Mouse (Mus musculus) forebrain, postnatal 0 days (tissue): ENCODE data around the gene Arhgef7. TPM values are rescaled to one million over a fixed set of nuclear protein-coding genes. Genes with fewer than 3 reads are reported as not detected.

ENCODE experiments used
- ATAC-seq: fragments of 200-750 bp; cut with Nextera tagmentation; 2 replicates; pipeline ENCODE4 v1.8.0; 2017; ENCODE audit warnings: mild to moderate bottlenecking, moderate library complexity
- DNase-seq: peaks from one replicate; pipeline ENCODE4 v3.0.0-alpha.2; 2015
- H3K27ac ChIP-seq: fragments of 300-500 bp; sonication (generic); 2 replicates; pipeline ENCODE4 v1.5.1; 2014; ENCODE audit warnings: low read depth, mild to moderate bottlenecking, antibody characterized with exemption, low read length, moderate library complexity, mixed read lengths
- H3K27me3 ChIP-seq: fragments of 300-500 bp; sonication (generic); 2 replicates; pipeline ENCODE4 v1.6.1; 2014; ENCODE audit warnings: mild to moderate bottlenecking, low read length, mixed read lengths; ENCODE audit not compliant: insufficient read depth
- H3K36me3 ChIP-seq: fragments of 300-500 bp; sonication (generic); 2 replicates; pipeline ENCODE4 v1.6.1; 2014; ENCODE audit warnings: mild to moderate bottlenecking, moderate library complexity; ENCODE audit not compliant: insufficient read depth
- H3K4me1 ChIP-seq: fragments of 300-500 bp; sonication (generic); 2 replicates; pipeline ENCODE4 v1.6.1; 2014; ENCODE audit warnings: antibody characterized with exemption; ENCODE audit not compliant: insufficient read depth
- H3K4me2 ChIP-seq: fragments of 300-500 bp; sonication (generic); 2 replicates; pipeline ENCODE4 v1.6.1; 2014; ENCODE audit warnings: low read depth, mild to moderate bottlenecking, moderate library complexity
- H3K4me3 ChIP-seq: fragments of 300-500 bp; sonication (generic); 2 replicates; pipeline ENCODE4 v1.5.1; 2014; ENCODE audit warnings: low read depth, low read length, mixed read lengths
- H3K9ac ChIP-seq: fragments of 300-500 bp; sonication (generic); 2 replicates; pipeline ENCODE4 v1.6.1; 2014; ENCODE audit warnings: mild to moderate bottlenecking
- H3K9me3 ChIP-seq: fragments of 300-500 bp; sonication (generic); 2 replicates; pipeline ENCODE4 v1.6.1; 2016; ENCODE audit warnings: low read length
- CTCF ChIP-seq: sonication (generic); IDR thresholded peaks from 2 replicates; pipeline ENCODE4 v1.5.1; 2016; ENCODE audit warnings: antibody characterized with exemption, control low read depth, low read depth
- WGBS: fragments of 180-500 bp; shearing (Covaris S2); extraction: QIAGEN DNeasy Blood & Tissue Kit; methylation state at CpG from one replicate; pipeline ENCODE4 v1.1.7; 2014; 5-methylcytosine and 5-hydroxymethylcytosine counted together
- polyA plus RNA-seq: library from polyadenylated mRNA; unstranded; fragments of >200 nt; fragmentation: Nextera tagmentation; extraction: Ambion mirVana; gene quantifications from 2 replicates; pipeline ENCODE4 v1.2.1, GENCODE M21; 2015
- total RNA-seq: library from RNA; depleted of rRNA; stranded (reverse); fragments of >200 nt; gene quantifications from 2 replicates; pipeline ENCODE4 v1.2.3, GENCODE M21; 2014

Arhgef7 gene
- total and polyA plus RNA-seq, 2 experiments from 2014 or later = 59.5 to 114 TPM

DNA sequence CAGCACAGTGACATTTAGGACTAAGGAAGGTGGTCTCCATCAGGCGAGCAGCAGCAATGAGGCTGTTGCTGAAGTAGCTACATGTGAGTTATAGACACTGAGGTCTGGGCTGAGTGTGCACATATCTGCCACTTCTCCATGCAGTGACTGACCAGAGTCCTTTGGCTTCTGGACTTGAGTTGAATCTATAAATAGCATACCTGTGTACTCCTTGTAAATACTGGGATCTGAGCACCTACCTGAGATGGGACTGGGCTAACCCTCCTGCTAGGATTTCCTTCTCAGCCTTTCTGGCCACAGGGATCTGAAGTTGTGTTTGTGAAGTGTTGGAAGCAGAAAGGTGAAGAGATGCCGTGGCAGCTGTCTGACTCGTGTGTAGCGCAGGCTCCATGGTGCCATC is 105.6 kb downstream of the Arhgef7 start:
- H3K27ac ChIP-seq = no peak overlapping the region
- peaks cover 38% of the 10 kb centered on the region for H3K36me3 ChIP-seq
- WGBS = 89% methylated on average over 4 of the region's 4 CpGs
- TF ChIP-seq CTCF = no peak
- ATAC-seq (no peak), DNase-seq (no peak)
- no peak overlapping the region for H3K4me3 ChIP-seq
- H3K9me3 ChIP-seq = no peaks in the 10 kb centered on the region
- no peak overlapping the region for H3K9ac ChIP-seq
- peaks cover 4% of the 10 kb centered on the region; the same call in 1 of the 2 replicates for H3K4me1 ChIP-seq
- H3K4me2 ChIP-seq = no peak overlapping the region
- no peaks in the 10 kb centered on the region for H3K27me3 ChIP-seq

- Histone ChIP-seq H3K9ac (no peak overlapping the region), H3K4me3 (no peak overlapping the region), H3K4me1 (peaks cover 4% of the 10 kb centered on the region; the same call in 1 of the 2 replicates), H3K27me3 (no peaks in the 10 kb centered on the region), H3K9me3 (no peaks in the 10 kb centered on the region), H3K27ac (no peak overlapping the region), H3K36me3 (peaks cover 35% of the 10 kb centered on the region), H3K4me2 (no peak overlapping the region)
- 87% methylated on average over 5 of the region's 5 CpGs for WGBS
- DNase-seq (no peak), ATAC-seq (no peak)
- TF ChIP-seq CTCF = no peak
Observed at GRCm38 (mm10) chr8:11834200-11834599, 106.7 kb downstream of the Arhgef7 start.

GRCm38 (mm10) chr8:11834691-11835090 is 107.2 kb downstream of the Arhgef7 start:
- no peak for TF ChIP-seq CTCF
- Histone ChIP-seq H3K36me3 (peaks cover 35% of the 10 kb centered on the region), H3K4me3 (no peak overlapping the region), H3K9me3 (no peaks in the 10 kb centered on the region), H3K4me2 (no peak overlapping the region), H3K4me1 (peaks cover 4% of the 10 kb centered on the region; the same call in 1 of the 2 replicates), H3K27ac (no peak overlapping the region), H3K9ac (no peak overlapping the region), H3K27me3 (no peaks in the 10 kb centered on the region)
- WGBS = 95% methylated on average over 16 of the region's 16 CpGs
- ATAC-seq (no peak), DNase-seq (no peak)

DNA sequence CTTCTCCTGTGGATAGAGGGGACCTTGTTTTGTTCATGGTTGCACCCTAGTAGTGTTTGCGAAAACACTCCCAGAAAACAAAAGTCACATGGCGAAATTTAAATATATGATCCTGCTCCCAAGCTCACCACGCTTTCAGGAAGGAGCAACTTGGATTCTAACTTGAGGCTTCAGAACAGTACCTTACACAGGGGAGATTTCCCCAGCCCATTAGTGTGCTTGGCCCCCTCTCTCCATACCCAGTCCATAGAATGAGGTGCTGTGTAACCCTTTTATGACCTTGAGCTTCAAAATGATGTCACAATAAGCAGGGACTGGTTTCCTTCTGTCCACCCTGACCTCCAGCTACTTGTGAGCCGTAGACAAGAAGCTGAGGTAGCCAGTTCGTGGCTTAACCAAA is 112.7 kb downstream of the Arhgef7 start, which contains the start of gene Tex29:
Gene Tex29 (plus strand): TSS at position 301 of the 400 bp plus-strand sequence.
- ATAC-seq = no peak
- peak within 1 kb of the TSS; percentile 83; the same call in 1 of the 2 replicates for H3K27ac ChIP-seq
- 85% methylated on average over 5 of the region's 5 CpGs for WGBS

GRCm38 (mm10) chr8:11841571-11841970 is 114.0 kb downstream of the Arhgef7 start:
- 0 out of 2 replicates have a peak overlapping the region, but pooled peaks have one; percentile 19 for H3K9ac ChIP-seq
- no peak overlapping the region for H3K4me3 ChIP-seq
- no peaks in the 10 kb centered on the region for H3K36me3 ChIP-seq
- peak overlapping the region; percentile 16; the same call in 1 of the 2 replicates for H3K4me2 ChIP-seq
- no peaks in the 10 kb centered on the region for H3K27me3 ChIP-seq
- peak; percentile 67 for ATAC-seq
- H3K27ac ChIP-seq = peak overlapping the region; percentile 83
- TF ChIP-seq CTCF = no peak
- H3K9me3 ChIP-seq = no peaks in the 10 kb centered on the region
- WGBS = 6% methylated on average over 8 of the region's 8 CpGs
- H3K4me1 ChIP-seq = peaks cover 13% of the 10 kb centered on the region
- DNase-seq = peak; percentile 80

More for the DNA sequence above, 112.7 kb downstream of the Arhgef7 start, which contains the start of gene Tex29:
- no peaks in the 10 kb centered on the region for H3K9me3 ChIP-seq
- no peak within 1 kb of the TSS for H3K4me3 ChIP-seq
- DNase-seq = no peak
- no peak within 1 kb of the TSS for H3K9ac ChIP-seq
- TF ChIP-seq CTCF = no peak
- H3K4me2 ChIP-seq = no peak within 1 kb of the TSS
- H3K4me1 ChIP-seq = peaks cover 13% of the 10 kb centered on the region
- H3K36me3 ChIP-seq = peaks cover 3% of the 10 kb centered on the region; the same call in 1 of the 2 replicates
- no peaks in the 10 kb centered on the region for H3K27me3 ChIP-seq

GRCm38 (mm10) chr8:11842757-11843156 is 115.2 kb downstream of the Arhgef7 start:
- H3K4me3 ChIP-seq = no peak overlapping the region
- no peaks in the 10 kb centered on the region for H3K27me3 ChIP-seq
- 85% methylated on average over 8 of the region's 8 CpGs for WGBS
- no peak overlapping the region for H3K4me2 ChIP-seq
- ATAC-seq = no peak
- no peaks in the 10 kb centered on the region for H3K9me3 ChIP-seq
- no peaks in the 10 kb centered on the region for H3K36me3 ChIP-seq
- peaks cover 13% of the 10 kb centered on the region for H3K4me1 ChIP-seq
- no peak overlapping the region for H3K9ac ChIP-seq
- no peak for DNase-seq
- TF ChIP-seq CTCF = no peak
- H3K27ac ChIP-seq = no peak overlapping the region

DNA sequence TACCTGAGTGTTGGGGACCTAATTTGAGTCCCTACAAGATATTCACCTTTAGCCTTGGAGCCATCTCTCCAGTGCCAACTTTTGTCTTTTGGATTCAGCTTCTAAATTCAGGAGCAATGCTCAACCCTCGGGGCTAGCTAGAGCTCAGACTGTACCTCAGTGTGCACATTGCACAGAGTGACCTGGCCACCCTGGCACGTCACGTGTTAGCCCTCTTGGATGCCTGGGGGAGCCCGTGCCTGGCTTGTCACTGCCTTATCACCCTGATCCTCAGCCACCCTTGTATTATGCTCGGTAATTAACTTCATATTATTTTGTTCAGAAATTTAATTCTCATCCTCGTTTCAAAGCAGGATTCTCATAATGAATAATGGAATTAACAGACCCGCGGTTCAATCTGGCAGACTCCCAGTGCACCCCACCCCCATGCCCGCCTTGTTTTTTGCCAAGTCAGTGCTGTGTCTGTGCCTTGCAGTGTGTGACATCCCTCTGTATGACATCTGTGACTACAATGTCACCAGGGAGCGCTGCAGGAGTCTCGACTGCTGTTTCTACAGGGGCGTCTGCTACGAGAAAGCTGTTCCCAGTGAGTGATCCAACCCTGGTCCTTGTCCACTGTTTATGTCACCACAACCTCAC is 116.3 kb downstream of the Arhgef7 start:
- Histone ChIP-seq H3K4me1 (peaks cover 13% of the 10 kb centered on the region), H3K27ac (0 out of 2 replicates have a peak overlapping the region, but pooled peaks have one; percentile 29), H3K27me3 (no peaks in the 10 kb centered on the region), H3K9ac (no peak overlapping the region), H3K4me3 (no peak overlapping the region), H3K9me3 (no peaks in the 10 kb centered on the region), H3K36me3 (no peaks in the 10 kb centered on the region), H3K4me2 (no peak overlapping the region)
- peak; percentile 50 for DNase-seq
- peak; percentile 10; the same call in 1 of the 2 replicates for TF ChIP-seq CTCF
- peak; percentile 64 for ATAC-seq
- 31% methylated on average over 13 of the region's 13 CpGs for WGBS
